Mouse (Mus musculus): Measurements from ENCODE around the gene Madd. TPM values are rescaled to one million over a fixed set of nuclear protein-coding genes. Genes with fewer than 3 reads are reported as not detected.
"Not testable (repeated sequence)": the region's sequence is repeated elsewhere in the genome, so short reads cannot be mapped to it uniquely, and the experiment has no call there.

Gene Madd
- total RNA-seq, 2 experiments from 2014 or later: 197 to 207 TPM

GRCm38 (mm10) chr2:91128761-91129160 is 54.9 kb downstream of the Madd start:
- no peak for DNase-seq (ENCODE audit: low spot score in 2 of 2)

GRCm38 (mm10) chr2:91125101-91125500 is 58.5 kb downstream of the Madd start:
- no peak for DNase-seq (ENCODE audit: low spot score in 2 of 2)

GRCm38 (mm10) chr2:91123521-91123920 is 60.1 kb downstream of the Madd start:
- no peak for DNase-seq (ENCODE audit: low spot score in 2 of 2)

- no peak for DNase-seq (ENCODE audit: low spot score in 2 of 2)
Observed at GRCm38 (mm10) chr2:91121497-91121896, 62.1 kb downstream of the Madd start.

GRCm38 (mm10) chr2:91121011-91121410 is 62.6 kb downstream of the Madd start:
- no peak for DNase-seq (ENCODE audit: low spot score in 2 of 2)

GRCm38 (mm10) chr2:91120261-91120671 is 63.4 kb downstream of the Madd start:
- DNase-seq (ENCODE audit: low spot score in 2 of 2): no peak

GRCm38 (mm10) chr2:91119551-91119950 is 64.1 kb downstream of the Madd start:
- no peak for DNase-seq (ENCODE audit: low spot score in 2 of 2)

GRCm38 (mm10) chr2:91119061-91119460 is 64.6 kb downstream of the Madd start:
- DNase-seq (ENCODE audit: low spot score in 2 of 2): no peak

GRCm38 (mm10) chr2:91118647-91119046 is 65.0 kb downstream of the Madd start:
- no peak for DNase-seq (ENCODE audit: low spot score in 2 of 2)

GRCm38 (mm10) chr2:91117585-91118275 is 65.9 kb downstream of the Madd start, which contains the start of gene Mybpc3:
Mybpc3 (plus strand) TSS chr2:91118144.
- DNase-seq (ENCODE audit: low spot score in 2 of 2): no peak

- DNase-seq (ENCODE audit: low spot score in 2 of 2): no peak
Observed at GRCm38 (mm10) chr2:91116842-91117241, 66.8 kb downstream of the Madd start.

- no peak for DNase-seq (ENCODE audit: low spot score in 2 of 2)
Observed at GRCm38 (mm10) chr2:91115578-91115970, 68.1 kb downstream of the Madd start.

- peak; percentile 87 to 92 for DNase-seq (ENCODE audit: low spot score in 2 of 2)
Observed at GRCm38 (mm10) chr2:91114781-91115577, 68.7 kb downstream of the Madd start.

- DNase-seq (ENCODE audit: low spot score in 2 of 2): no peak
Observed at GRCm38 (mm10) chr2:91113852-91114251, 69.8 kb downstream of the Madd start.

GRCm38 (mm10) chr2:91113334-91113733 is 70.3 kb downstream of the Madd start:
- no peak for DNase-seq (ENCODE audit: low spot score in 2 of 2)

GRCm38 (mm10) chr2:91112491-91112890 is 71.1 kb downstream of the Madd start:
- no peak for DNase-seq (ENCODE audit: low spot score in 2 of 2)

- DNase-seq (ENCODE audit: low spot score in 2 of 2): not testable (repeated sequence)
Observed at GRCm38 (mm10) chr2:91111832-91112231, 71.8 kb downstream of the Madd start.

GRCm38 (mm10) chr2:91110429-91110828 is 73.2 kb downstream of the Madd start:
- no peak for DNase-seq (ENCODE audit: low spot score in 2 of 2)

- DNase-seq (ENCODE audit: low spot score in 2 of 2): no peak
Observed at GRCm38 (mm10) chr2:91109807-91110385, 73.7 kb downstream of the Madd start.

GRCm38 (mm10) chr2:91109241-91109640 is 74.4 kb downstream of the Madd start:
- DNase-seq (ENCODE audit: low spot score in 2 of 2): no peak

- DNase-seq (ENCODE audit: low spot score in 2 of 2): no peak
Observed at GRCm38 (mm10) chr2:91108156-91108555, 75.5 kb downstream of the Madd start.

GRCm38 (mm10) chr2:91101124-91101740 is 82.4 kb downstream of the Madd start:
- peak; percentile 83 to 91 for DNase-seq (ENCODE audit: low spot score in 2 of 2)
